Comparison of ENCODE assay signal across 20 mouse cellular contexts in the genomic region with DNA sequence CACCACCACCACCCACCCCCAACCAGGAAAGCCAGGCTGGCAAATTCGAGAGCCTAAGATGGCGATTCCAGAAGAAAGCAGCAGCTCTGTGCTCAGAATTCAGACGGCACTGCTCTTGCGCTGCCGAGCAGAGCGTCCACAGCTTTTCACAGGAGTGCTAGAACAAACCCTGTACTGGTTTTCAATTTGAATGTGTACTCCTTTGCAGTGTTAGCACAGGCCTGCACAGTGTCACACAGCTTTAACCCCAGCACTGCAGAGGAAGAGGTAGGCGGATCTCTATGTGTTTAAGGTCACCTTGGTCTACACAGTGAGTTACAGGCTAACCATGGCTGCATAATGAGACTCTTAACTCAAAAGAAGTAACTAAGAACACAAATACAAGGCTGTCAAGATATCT. TPM values are rescaled to one million over a fixed set of nuclear protein-coding genes. Genes with fewer than 3 reads are reported as not detected.
A peak's percentile ranks its signal among the peaks of the same experiment; 100 is the strongest.
DNase-seq lines count a peak whose midpoint lies in the region; ATAC-seq and TF ChIP-seq lines count a peak whose summit lies in the region.
"Had no signal": no experiment of that assay in that cellular context is flagged by ENCODE, and none has a peak within 500 bp of the region (broad histone marks: within the 10 kb centered on the region; RNA-seq: fewer than 3 reads in every experiment).

No protein-coding gene starts in this region.

- intact Hi-C loops in left cerebral cortex, postnatal 14 days (cut with DNase I), result no loop called here

- H3K36me3 ChIP-seq in heart, embryonic 11.5 days (ENCODE audit: control insufficient read depth, insufficient read depth, low read length), result no peaks in the 10 kb centered on the region
- H3K36me3 ChIP-seq in spleen, adult 2 months (ENCODE audit: control insufficient read depth, insufficient read depth, low read length), result no peaks in the 10 kb centered on the region
- peaks cover 6% of the 10 kb centered on the region; the same call in 1 of the 2 replicates for H3K36me3 ChIP-seq in midbrain, postnatal 0 days (ENCODE audit: insufficient read depth, low read length)
- H3K36me3 ChIP-seq: midbrain, embryonic 12.5 days had no signal

- H3K9ac ChIP-seq in heart, embryonic 11.5 days (ENCODE audit: low read depth, low read length), result peak overlapping the region; percentile 46; the same call in 1 of the 2 replicates
- no peak overlapping the region for H3K9ac ChIP-seq in midbrain, postnatal 0 days (replicated peaks; ENCODE audit: low read length, poor library complexity, severe bottlenecking)
- H3K9ac ChIP-seq: embryonic facial prominence, embryonic 13.5 days; midbrain, embryonic 12.5 days; neural tube, embryonic 13.5 days had no signal

- no peaks in the 10 kb centered on the region for H3K27me3 ChIP-seq in heart, embryonic 11.5 days (ENCODE audit: control insufficient read depth, insufficient read depth, low read length)
- H3K27me3 ChIP-seq in spleen, adult 2 months (ENCODE audit: control insufficient read depth, insufficient read depth, low read length), result no peaks in the 10 kb centered on the region
- no peaks in the 10 kb centered on the region for H3K27me3 ChIP-seq in midbrain, postnatal 0 days (ENCODE audit: insufficient read depth, low read length)
- H3K27me3 ChIP-seq: embryonic facial prominence, embryonic 13.5 days; midbrain, embryonic 12.5 days; neural tube, embryonic 13.5 days had no signal

- no peak for ATAC-seq in heart, embryonic 11.5 days (replicated peaks; ENCODE audit: insufficient number of reproducible peaks, low FRiP score, low TSS enrichment)
- peak; percentile 29 for ATAC-seq in inflammation-experienced regulatory T-cells, adult 6 months
- no peak for ATAC-seq in midbrain, postnatal 0 days (ENCODE audit: low FRiP score)
- ATAC-seq: forebrain, embryonic 16.5 days; lung, postnatal 0 days had no signal

- TF ChIP-seq POLR2A in spleen, adult 2 months (IDR thresholded peaks at IDR 0.05; ENCODE audit: low read depth, low read length), result no peak

- H3K4me1 ChIP-seq in heart, embryonic 11.5 days (ENCODE audit: control insufficient read depth, insufficient read depth, low read length), result peaks cover 33% of the 10 kb centered on the region
- H3K4me1 ChIP-seq in spleen, adult 2 months (ENCODE audit: control insufficient read depth, insufficient read depth, insufficient read length), result peaks cover 10% of the 10 kb centered on the region; the same call in 1 of the 2 replicates
- no peaks in the 10 kb centered on the region for H3K4me1 ChIP-seq in midbrain, postnatal 0 days (ENCODE audit: insufficient read depth, low read length)
- H3K4me1 ChIP-seq: embryonic facial prominence, embryonic 13.5 days; midbrain, embryonic 12.5 days; neural tube, embryonic 13.5 days had no signal

- no peak overlapping the region for H3K4me3 ChIP-seq in heart, embryonic 11.5 days (ENCODE audit: low read depth, low read length)
- no peak overlapping the region for H3K4me3 ChIP-seq in spleen, adult 2 months (ENCODE audit: extremely low read depth, insufficient read depth, insufficient read length)
- no peak overlapping the region for H3K4me3 ChIP-seq in midbrain, postnatal 0 days (ENCODE audit: low read depth, low read length)
- H3K4me3 ChIP-seq: embryonic facial prominence, embryonic 13.5 days; midbrain, embryonic 12.5 days; neural tube, embryonic 13.5 days had no signal

- H3K9me3 ChIP-seq in heart, embryonic 11.5 days (replicated peaks; ENCODE audit: control insufficient read depth, low read length), result no peaks in the 10 kb centered on the region
- no peaks in the 10 kb centered on the region for H3K9me3 ChIP-seq in midbrain, postnatal 0 days (ENCODE audit: low read length)
- H3K9me3 ChIP-seq: embryonic facial prominence, embryonic 13.5 days; midbrain, embryonic 12.5 days; neural tube, embryonic 13.5 days had no signal

- no peak for TF ChIP-seq CTCF in spleen, adult 2 months (IDR thresholded peaks at IDR 0.05; ENCODE audit: extremely low read depth, insufficient read depth, insufficient read length, insufficient replicate concordance)
- no peak for TF ChIP-seq CTCF in midbrain, postnatal 0 days (IDR thresholded peaks at IDR 0.05)

- no peak for DNase-seq in heart, adult 11 months
- no peak for DNase-seq in spleen, adult 2 months (ENCODE audit: low read depth in 1 of 2, low spot score in 2 of 2)
- no peak for DNase-seq in spleen, postnatal 36 days (ENCODE audit: low spot score in 2 of 2)
- DNase-seq in cerebellum, adult 11 months, result no peak
- DNase-seq in left cerebral cortex, postnatal 14 days (ENCODE audit: low spot score in 2 of 2), result no peak
- no peak for DNase-seq in midbrain, postnatal 0 days (ENCODE audit: low spot score)
- DNase-seq: adrenal gland, adult 8-10 months; cerebellum, postnatal 14 days; gastrocnemius, postnatal 36 days; kidney, adult 8-10 months; kidney, postnatal 36 days; right cerebral cortex, adult 18-20 months; thymus, postnatal 36 days had no signal

- WGBS in heart, embryonic 11.5 days (ENCODE audit: insufficient replicate concordance), result 72% methylated on average over 7 of the region's 7 CpGs
- 62% methylated on average over 7 of the region's 7 CpGs for WGBS in spleen, adult 2 months
- WGBS in midbrain, postnatal 0 days, result 94% methylated on average over 7 of the region's 7 CpGs

- no peak overlapping the region for H3K4me2 ChIP-seq in heart, embryonic 11.5 days
- H3K4me2 ChIP-seq in midbrain, postnatal 0 days (ENCODE audit: low read depth, low read length, poor library complexity, severe bottlenecking), result no peak overlapping the region
- H3K4me2 ChIP-seq: embryonic facial prominence, embryonic 13.5 days; midbrain, embryonic 12.5 days; neural tube, embryonic 13.5 days had no signal

- H3K27ac ChIP-seq in heart, embryonic 11.5 days (ENCODE audit: low read depth, low read length), result peak overlapping the region; percentile 62; the same call in 1 of the 2 replicates
- peak overlapping the region; percentile 20; the same call in 1 of the 2 replicates for H3K27ac ChIP-seq in spleen, adult 2 months (ENCODE audit: insufficient read depth, low read length)
- no peak overlapping the region for H3K27ac ChIP-seq in midbrain, postnatal 0 days (ENCODE audit: low read depth, low read length)
- H3K27ac ChIP-seq: embryonic facial prominence, embryonic 13.5 days; midbrain, embryonic 12.5 days; neural tube, embryonic 13.5 days had no signal

RNA-seq across cellular contexts. Expression of gene Tbc1d2b, which starts 22.3 kb away (rescaled TPM):
- 6.3 and 6.7 TPM in 2 replicates for polyA plus RNA-seq in heart, embryonic 11.5 days (2014; fragmentation: Nextera tagmentation; extraction: Ambion mirVana)
- 26.4 and 27.8 TPM in 2 replicates for polyA plus RNA-seq in spleen, adult 2 months (2012; rRNA removed)
- 10 to 100 TPM; 10.6 to 14.0 (median 10.8) TPM for polyA plus RNA-seq in inflammation-experienced regulatory T-cells, adult 6 months (2017; shearing (Covaris generic))
- 10 to 100 TPM in 1 of 2 experiments, 1 to 10 TPM in 1; 9.2 to 15.6 TPM for total RNA-seq in left cerebral cortex, postnatal 14 days (2021)
- 17.8 and 21.6 TPM in 2 replicates for total RNA-seq in midbrain, postnatal 0 days (2014; rRNA removed)
- 3.2 and 3.7 TPM in 2 replicates for polyA plus RNA-seq in midbrain, postnatal 0 days (2015; fragmentation: Nextera tagmentation; extraction: Ambion mirVana)
